Mouse (Mus musculus): ENCODE data around the gene Tifab.

Tifab gene

GRCm38 (mm10) chr13:56139167-56139751, 39.4 kb downstream of the Tifab start:
- peak; percentile 40 for DNase-seq (ENCODE audit: low read depth, low spot score)

- no peak for DNase-seq (ENCODE audit: low read depth, low spot score)
These were observed 42.5 kb downstream of the Tifab start, which contains the start of gene H2afy for GRCm38 (mm10) chr13:56136200-56136599. H2afy (minus strand) TSS chr13:56136361.

GRCm38 (mm10) chr13:56135231-56136052, 43.2 kb downstream of the Tifab start:
- DNase-seq (ENCODE audit: low read depth, low spot score): peak; percentile 72

GRCm38 (mm10) chr13:56134631-56135181, 44.0 kb downstream of the Tifab start:
- no peak for DNase-seq (ENCODE audit: low read depth, low spot score)

DNA sequence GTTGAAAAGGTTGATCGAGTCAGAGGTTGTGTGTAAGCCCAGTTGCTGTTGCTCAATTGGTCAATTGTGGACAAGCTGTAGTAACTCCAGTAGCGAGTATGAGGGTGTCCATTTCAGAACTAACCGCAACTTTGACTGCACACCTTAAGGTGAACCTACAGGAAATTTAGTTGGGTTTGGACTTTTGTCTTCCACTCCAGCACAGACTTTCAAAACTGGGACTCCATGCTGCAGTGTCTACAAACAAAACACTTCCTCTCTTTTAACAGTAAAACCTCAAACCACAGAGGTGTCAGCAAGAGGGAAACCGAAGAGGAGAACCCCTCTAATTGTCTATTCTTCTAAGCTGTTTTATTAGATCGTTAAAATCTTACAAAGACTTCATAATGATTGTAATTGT, 44.7 kb downstream of the Tifab start:
- DNase-seq (ENCODE audit: low read depth, low spot score): no peak

DNA sequence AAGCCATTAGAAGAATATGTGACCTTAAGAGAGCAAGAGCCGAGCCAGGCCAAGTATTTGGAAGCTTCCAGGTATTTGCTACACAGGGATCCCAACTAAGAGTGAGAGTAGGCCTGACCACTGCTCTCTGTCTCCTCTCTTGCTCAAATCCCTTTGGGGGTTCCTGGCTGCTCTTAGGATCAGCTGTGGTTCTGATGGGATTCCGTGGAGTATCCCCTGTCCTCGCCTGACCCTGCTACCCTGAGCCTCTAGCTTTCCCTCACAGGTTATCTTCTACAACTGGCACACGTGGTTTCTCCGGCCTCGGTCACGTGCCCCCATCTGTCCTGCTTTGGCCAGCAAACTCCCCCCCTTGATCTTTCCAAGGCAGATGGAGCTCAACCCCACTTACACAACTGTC, 45.7 kb downstream of the Tifab start:
- no peak for DNase-seq (ENCODE audit: low read depth, low spot score)

- DNase-seq (ENCODE audit: low read depth, low spot score): no peak
These were observed 46.3 kb downstream of the Tifab start for GRCm38 (mm10) chr13:56132326-56132936.

- no peak for DNase-seq (ENCODE audit: low read depth, low spot score)
These were observed 48.1 kb downstream of the Tifab start for GRCm38 (mm10) chr13:56130544-56130943.

GRCm38 (mm10) chr13:56129578-56129977, 49.1 kb downstream of the Tifab start:
- DNase-seq (ENCODE audit: low read depth, low spot score): no peak

DNA sequence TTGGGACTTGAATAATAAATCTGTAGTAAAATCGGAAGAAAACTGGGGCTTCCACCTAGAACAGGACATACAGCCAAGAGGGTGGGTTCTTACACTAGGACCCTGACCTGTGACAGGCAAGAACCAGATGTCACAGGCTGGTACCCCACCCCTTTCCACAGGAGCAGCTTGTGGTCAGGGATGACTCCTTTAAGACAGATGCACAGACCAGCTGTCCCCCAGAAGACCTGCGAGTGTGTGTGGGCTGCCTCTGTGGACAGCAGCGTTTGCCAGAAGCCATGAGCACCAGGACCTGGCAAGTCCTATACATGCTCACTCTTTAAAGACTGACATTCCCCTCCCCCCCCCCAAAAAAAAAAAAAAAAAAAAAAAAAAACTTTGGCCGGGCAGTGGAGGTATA, 49.7 kb downstream of the Tifab start:
- DNase-seq (ENCODE audit: low read depth, low spot score): no peak

DNA sequence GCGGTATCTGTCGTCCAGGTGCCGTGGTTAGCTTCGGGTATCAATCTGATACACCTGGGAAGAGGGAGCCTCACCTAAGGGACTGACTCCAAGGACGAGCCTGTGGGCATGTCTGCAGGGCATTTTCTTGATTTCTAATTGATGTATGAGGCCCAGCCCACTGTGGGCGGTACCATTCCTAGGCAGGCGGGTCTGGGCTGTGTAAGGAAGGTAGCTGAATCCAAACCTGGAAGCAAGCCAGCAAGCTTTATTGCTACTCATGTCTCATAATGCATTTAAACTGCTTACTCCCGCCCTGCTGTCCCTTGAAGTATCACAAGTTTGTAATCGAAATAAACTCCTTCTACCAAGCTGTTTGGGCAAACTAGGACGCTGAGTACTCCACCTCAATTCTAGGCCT, 53.1 kb downstream of the Tifab start:
- DNase-seq (ENCODE audit: low read depth, low spot score): no peak
